Mouse (Mus musculus) gastrocnemius, adult 8-10 months (tissue): Measurements from ENCODE around the gene Taok2. TPM values are rescaled to one million over a fixed set of nuclear protein-coding genes. Genes with fewer than 3 reads are reported as not detected.

ENCODE experiments used
- DNase-seq, 2 experiments: peaks; one replicate each; pipeline ENCODE4 v3.0.0; 2022; ENCODE audit warnings: low spot score in 2 of 2
- total RNA-seq, 4 experiments: library from RNA; stranded (reverse); gene quantifications; 2 replicates each; pipeline ENCODE4 v1.2.4; 2022

The Taok2 gene
- total RNA-seq, 4 experiments from 2014 or later: 18.6 to 20.9 (median 20.0) TPM

- DNase-seq: no peak
Measured at GRCm38 (mm10) chr7:126831539-126831938, 53.0 kb downstream of the Taok2 start, which contains the start of gene 4930451I11Rik. Gene 4930451I11Rik (minus strand): TSS chr7:126831639.

- DNase-seq: no peak
Measured at GRCm38 (mm10) chr7:126825952-126826351, 58.6 kb downstream of the Taok2 start.

- DNase-seq: no peak
Measured at GRCm38 (mm10) chr7:126825403-126825802, 59.1 kb downstream of the Taok2 start.

GRCm38 (mm10) chr7:126823940-126824339, 60.6 kb downstream of the Taok2 start:
- no peak for DNase-seq

GRCm38 (mm10) chr7:126823202-126823711, 61.2 kb downstream of the Taok2 start:
- no peak for DNase-seq

- no peak for DNase-seq
Measured at GRCm38 (mm10) chr7:126822741-126823140, 61.8 kb downstream of the Taok2 start.

GRCm38 (mm10) chr7:126821835-126822511, 62.5 kb downstream of the Taok2 start:
- DNase-seq: peak; percentile 70 to 73

GRCm38 (mm10) chr7:126818818-126819217, 65.7 kb downstream of the Taok2 start:
- DNase-seq: no peak

- DNase-seq: no peak
Measured at GRCm38 (mm10) chr7:126817595-126817994, 66.9 kb downstream of the Taok2 start.

- DNase-seq: no peak
Measured at GRCm38 (mm10) chr7:126816494-126816893, 68.0 kb downstream of the Taok2 start.

- no peak for DNase-seq
Measured at GRCm38 (mm10) chr7:126815726-126816222, 68.7 kb downstream of the Taok2 start.

Other genes with a start within 250 kb of the Taok2 start
- gene Sgf29, start 235.4 kb downstream of the Taok2 start, total RNA-seq: 10 to 100 TPM; 26.7 to 43.5 (median 34.7) TPM
- 10 to 100 TPM in 2 of 4 experiments, 1 to 10 TPM in 2; 5.9 to 17.4 (median 10.6) TPM for gene Sult1a1, start 208.3 kb downstream of the Taok2 start, total RNA-seq
- 10 to 100 TPM; 31.9 to 44.1 (median 39.4) TPM for gene Bola2, start 189.3 kb downstream of the Taok2 start, total RNA-seq
- gene Slx1b, start 188.9 kb downstream of the Taok2 start, total RNA-seq: 1 to 10 TPM; 2.3 to 2.8 (median 2.6) TPM
- 1 to 10 TPM; 1.3 to 5.9 (median 3.1) TPM for gene Coro1a, start 176.9 kb downstream of the Taok2 start, total RNA-seq
- 10 to 100 TPM; 16.2 to 20.6 (median 18.6) TPM for gene Mapk3, start 125.1 kb downstream of the Taok2 start, total RNA-seq
- under 1 TPM in 1 of 4 experiments, not detected in 3; 0.88 TPM for gene Gdpd3, start 118.4 kb downstream of the Taok2 start, total RNA-seq
- gene Ypel3, start 107.7 kb downstream of the Taok2 start, total RNA-seq: 100 to 1,000 TPM in 1 of 4 experiments, 10 to 100 TPM in 3; 91.2 to 105 (median 95.6) TPM
- under 1 TPM; 0.17 to 0.48 (median 0.40) TPM for gene Tbx6, start 103.2 kb downstream of the Taok2 start, total RNA-seq
- gene Ppp4c, start 92.2 kb downstream of the Taok2 start, total RNA-seq: 10 to 100 TPM; 23.1 to 26.0 (median 24.8) TPM
- gene Fam57b, start 87.0 kb downstream of the Taok2 start, total RNA-seq: 10 to 100 TPM; 49.5 to 78.2 (median 66.4) TPM
- not detected for gene 4930451I11Rik, start 53.1 kb downstream of the Taok2 start, total RNA-seq
- gene Doc2a, start 37.3 kb downstream of the Taok2 start, total RNA-seq: not detected
- gene Hirip3, start 22.7 kb downstream of the Taok2 start, total RNA-seq: 1 to 10 TPM; 4.1 to 9.6 (median 5.1) TPM
- gene Ino80e, start 22.3 kb downstream of the Taok2 start, total RNA-seq: 10 to 100 TPM in 3 of 4 experiments, 1 to 10 TPM in 1; 10.0 to 11.1 (median 10.5) TPM
- 10 to 100 TPM in 3 of 4 experiments, 1 to 10 TPM in 1; 9.3 to 13.4 (median 12.0) TPM for gene Tmem219, start 38.2 kb upstream of the Taok2 start, total RNA-seq
- 1 to 10 TPM; 1.2 to 4.0 (median 2.7) TPM for gene Kctd13, start 44.2 kb upstream of the Taok2 start, total RNA-seq
- gene Asphd1, start 64.9 kb upstream of the Taok2 start, total RNA-seq: not detected
- 1 to 10 TPM in 1 of 4 experiments, under 1 TPM in 3; 0.19 to 1.1 (median 0.51) TPM for gene Sez6l2, start 65.9 kb upstream of the Taok2 start, total RNA-seq
- gene Cdipt, start 91.2 kb upstream of the Taok2 start, total RNA-seq: 10 to 100 TPM; 27.4 to 34.9 (median 33.3) TPM
- under 1 TPM in 1 of 4 experiments, not detected in 3; 0.24 TPM for gene Cdiptos, start 91.4 kb upstream of the Taok2 start, total RNA-seq
- 10 to 100 TPM; 26.7 to 48.3 (median 34.8) TPM for gene Mvp, start 129.9 kb upstream of the Taok2 start, total RNA-seq
- under 1 TPM in 1 of 4 experiments, not detected in 3; 0.67 TPM for gene Pagr1b, start 131.8 kb upstream of the Taok2 start, total RNA-seq
- gene Pagr1a, start 132.6 kb upstream of the Taok2 start, total RNA-seq: 10 to 100 TPM in 1 of 4 experiments, 1 to 10 TPM in 3; 1.3 to 17.6 (median 5.2) TPM
- 10 to 100 TPM in 3 of 4 experiments, 1 to 10 TPM in 1; 4.0 to 20.7 (median 14.7) TPM for gene Gm42742, start 136.4 kb upstream of the Taok2 start, total RNA-seq
- under 1 TPM in 3 of 4 experiments, not detected in 1; 0.31 to 0.72 (median 0.65) TPM for gene Prrt2, start 136.5 kb upstream of the Taok2 start, total RNA-seq
- gene Maz, start 142.3 kb upstream of the Taok2 start, total RNA-seq: 10 to 100 TPM; 67.1 to 73.4 (median 72.5) TPM
- 1 to 10 TPM in 1 of 4 experiments, under 1 TPM in 1, not detected in 2; 0.82 to 1.8 TPM for gene Kif22, start 157.8 kb upstream of the Taok2 start, total RNA-seq
- not detected for gene Zg16, start 202.6 kb upstream of the Taok2 start, total RNA-seq
- under 1 TPM; 0.12 to 0.74 (median 0.25) TPM for gene AI467606, start 206.7 kb upstream of the Taok2 start, total RNA-seq
- under 1 TPM in 3 of 4 experiments, not detected in 1; 0.18 to 0.29 (median 0.27) TPM for gene Qprt, start 237.5 kb upstream of the Taok2 start, total RNA-seq